Mouse (Mus musculus): ENCODE measurements around the gene Dnah9. TPM values are rescaled to one million over a fixed set of nuclear protein-coding genes. Genes with fewer than 3 reads are reported as not detected.
A peak's percentile ranks its signal among the peaks of the same experiment; 100 is the strongest.

Dnah9 gene
- polyA plus RNA-seq, 1 experiment from 2014 or later = 0.12 TPM

DNA sequence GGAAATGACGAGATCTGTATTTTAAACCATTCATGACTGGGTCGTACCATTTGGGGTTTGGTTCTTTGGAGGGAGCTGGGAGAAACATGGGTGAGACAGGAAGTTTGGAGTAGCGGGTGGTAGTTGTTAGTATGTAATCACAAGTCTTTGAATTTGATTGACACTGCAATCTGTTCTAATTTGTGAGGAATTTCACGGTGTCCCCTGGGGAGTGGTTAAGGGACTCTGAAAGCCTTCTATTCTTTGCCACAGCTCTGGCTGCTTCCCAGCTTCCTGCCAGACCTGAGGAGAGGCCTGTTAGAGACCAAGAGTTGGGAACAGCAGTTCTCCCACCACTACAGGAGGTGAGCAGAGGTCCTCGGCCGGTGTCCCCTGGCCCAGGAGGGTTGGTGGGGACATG, 352.1 kb downstream of the Dnah9 start:
- Histone ChIP-seq H3K9ac (no peak overlapping the region), H3K27ac (no peak overlapping the region), H3K36me3 (peaks cover 42% of the 10 kb centered on the region), H3K27me3 (no peaks in the 10 kb centered on the region), H3K9me3 (replicated peaks) (no peaks in the 10 kb centered on the region), H3K4me1 (no peaks in the 10 kb centered on the region), H3K4me2 (no peak overlapping the region), H3K4me3 (replicated peaks) (no peak overlapping the region)
- no peak for ATAC-seq (replicated peaks; ENCODE audit: low FRiP score)
- WGBS = 73% methylated on average over 6 of the region's 6 CpGs

DNA sequence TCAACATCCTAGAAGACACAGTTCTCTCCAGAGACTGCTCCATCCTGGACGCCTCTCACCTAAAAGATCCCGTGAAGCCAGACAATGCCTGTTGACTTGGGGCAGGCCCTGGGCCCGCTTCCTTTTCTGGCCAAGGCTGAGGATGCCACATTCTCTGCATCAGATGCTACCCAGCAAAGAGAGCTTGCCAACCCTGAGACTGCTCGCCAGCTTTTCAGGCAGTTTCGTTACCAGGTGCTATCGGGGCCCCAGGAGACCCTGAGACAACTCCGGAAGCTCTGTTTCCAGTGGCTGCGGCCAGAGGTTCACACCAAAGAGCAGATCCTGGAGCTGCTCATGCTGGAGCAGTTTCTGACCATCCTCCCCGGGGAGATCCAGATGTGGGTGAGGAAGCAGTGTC, 354.0 kb downstream of the Dnah9 start:
- H3K9ac ChIP-seq = no peak overlapping the region
- peaks cover 39% of the 10 kb centered on the region for H3K36me3 ChIP-seq
- peaks cover 3% of the 10 kb centered on the region; the same call in 1 of the 2 replicates for H3K4me1 ChIP-seq
- no peaks in the 10 kb centered on the region for H3K9me3 ChIP-seq (replicated peaks)
- H3K4me3 ChIP-seq (replicated peaks) = no peak overlapping the region
- no peaks in the 10 kb centered on the region for H3K27me3 ChIP-seq
- 89% methylated on average over 9 of the region's 9 CpGs for WGBS
- no peak overlapping the region for H3K4me2 ChIP-seq
- H3K27ac ChIP-seq = no peak overlapping the region
- no peak for ATAC-seq (replicated peaks; ENCODE audit: low FRiP score)

DNA sequence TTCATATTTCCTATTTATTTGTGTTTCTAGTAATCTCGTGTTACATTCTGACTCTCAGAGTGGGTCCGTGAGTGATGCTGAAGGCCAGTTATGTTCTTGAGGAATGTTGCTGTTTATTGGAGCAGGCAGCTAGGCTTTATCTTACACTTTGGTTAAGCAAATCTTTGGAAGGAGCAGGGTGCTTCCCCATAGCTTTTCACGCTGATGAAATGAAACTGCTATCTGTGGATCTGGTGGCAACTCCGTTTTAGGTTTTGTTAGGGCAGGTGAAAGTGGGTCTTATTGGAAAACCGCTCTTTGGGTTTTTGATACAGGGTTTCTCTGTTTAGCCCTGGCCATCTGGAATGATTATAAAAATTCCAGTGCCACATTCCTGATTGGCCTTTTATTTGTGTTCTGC, 356.3 kb downstream of the Dnah9 start:
- Histone ChIP-seq H3K4me3 (replicated peaks) (no peak overlapping the region), H3K27me3 (no peaks in the 10 kb centered on the region), H3K9ac (no peak overlapping the region), H3K9me3 (replicated peaks) (no peaks in the 10 kb centered on the region), H3K27ac (no peak overlapping the region), H3K4me1 (peaks cover 10% of the 10 kb centered on the region; the same call in 1 of the 2 replicates), H3K4me2 (no peak overlapping the region), H3K36me3 (peaks cover 28% of the 10 kb centered on the region)
- ATAC-seq (replicated peaks; ENCODE audit: low FRiP score) = no peak
- 49% methylated on average over 5 of the region's 5 CpGs for WGBS

DNA sequence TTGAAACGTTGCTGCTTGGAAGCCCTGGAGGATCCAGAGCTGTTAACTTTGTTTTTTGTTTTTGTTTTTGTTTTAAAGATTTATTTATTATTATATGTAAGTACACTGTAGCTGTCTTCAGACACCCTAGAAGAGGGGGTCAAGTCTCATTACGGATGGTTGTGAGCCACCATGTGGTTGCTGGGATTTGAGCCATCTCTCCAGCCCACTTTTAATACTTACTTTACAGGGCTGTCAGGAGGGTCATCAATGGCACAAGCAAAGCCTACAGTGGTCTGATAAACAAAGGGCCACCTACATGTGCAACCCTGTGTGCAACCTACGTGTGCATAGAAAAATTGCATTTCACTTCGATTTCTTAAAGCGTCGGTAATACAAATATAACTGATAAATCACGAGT, 360.8 kb downstream of the Dnah9 start:
- whole genome bisulfite sequencing = 47% methylated on average over 7 of the region's 7 CpGs
- peak overlapping the region; percentile 78 for H3K4me3 ChIP-seq (replicated peaks)
- H3K27me3 ChIP-seq = no peaks in the 10 kb centered on the region
- peaks cover 15% of the 10 kb centered on the region; the same call in 1 of the 2 replicates for H3K4me1 ChIP-seq
- no peaks in the 10 kb centered on the region for H3K36me3 ChIP-seq
- H3K27ac ChIP-seq = peak overlapping the region; percentile 96
- H3K9ac ChIP-seq = peak overlapping the region; percentile 71
- peak overlapping the region; percentile 93 for H3K4me2 ChIP-seq
- ATAC-seq (replicated peaks; ENCODE audit: low FRiP score) = peak; percentile 8; the same call in 1 of the 2 replicates
- no peaks in the 10 kb centered on the region for H3K9me3 ChIP-seq (replicated peaks)

DNA sequence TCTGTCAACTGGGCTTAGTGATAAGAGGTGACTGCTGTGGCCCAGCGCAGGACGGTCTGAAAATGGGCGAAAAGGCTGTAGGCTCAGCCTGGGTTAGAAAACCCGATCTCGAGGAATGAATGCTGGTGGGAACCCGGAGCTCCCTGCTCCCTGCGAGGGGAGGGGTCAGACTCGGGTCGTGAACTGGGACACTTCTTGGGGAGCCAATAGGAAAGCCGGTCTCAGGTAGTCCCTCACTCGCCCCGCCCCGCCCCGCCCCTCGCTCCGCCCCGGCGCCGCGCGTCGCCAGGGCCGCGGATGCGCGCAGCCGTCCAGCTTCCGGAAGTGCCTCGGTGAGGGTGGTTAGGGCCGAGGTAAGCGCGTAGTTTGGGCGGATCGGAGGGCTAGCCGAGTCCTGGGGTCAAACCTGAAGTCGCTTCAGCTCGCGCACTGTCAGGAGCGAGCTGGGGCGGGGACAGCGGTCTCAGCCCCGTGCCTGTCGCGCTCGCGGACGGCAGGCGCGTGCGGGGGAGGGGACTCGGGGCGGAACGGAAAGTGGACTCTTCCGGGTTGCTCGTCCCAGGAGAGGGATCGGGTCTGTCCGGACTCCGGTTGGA, 361.3 kb downstream of the Dnah9 start, which contains the start of gene Zkscan6:
Zkscan6 (plus strand) TSS at position 267 of the 596 bp plus-strand sequence.
- peak; percentile 98 for ATAC-seq (replicated peaks; ENCODE audit: low FRiP score)
- WGBS = under 1% methylated on average over 58 of the region's 58 CpGs

DNA sequence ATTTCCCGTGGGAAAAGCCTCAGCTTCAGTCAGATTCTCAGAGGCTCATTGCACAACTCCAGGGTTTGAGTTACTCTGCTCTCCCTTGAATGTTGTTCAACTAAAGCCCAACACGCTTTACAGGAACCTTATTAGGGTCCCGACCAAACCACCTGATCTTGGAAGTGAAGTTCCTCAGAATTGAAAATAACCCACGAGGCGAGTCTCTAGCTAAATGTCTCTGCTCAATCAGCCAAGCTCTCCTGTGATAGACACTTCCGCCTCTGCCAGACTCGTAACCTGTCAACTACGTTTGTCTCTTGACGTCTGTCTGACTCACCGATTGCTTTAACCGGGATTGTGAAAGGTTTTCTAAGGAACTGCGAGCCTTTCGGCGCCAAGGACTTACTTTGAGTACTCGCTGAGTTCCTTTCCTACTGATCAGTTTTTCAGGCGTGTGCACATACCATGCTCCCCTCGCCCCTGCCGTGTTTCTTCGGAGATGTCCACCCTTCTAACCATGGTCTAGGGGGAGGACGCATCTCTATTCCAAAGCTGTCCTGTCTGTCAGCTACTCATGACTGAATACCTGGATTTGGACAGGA, 361.9 kb downstream of the Dnah9 start:
- no peaks in the 10 kb centered on the region for H3K36me3 ChIP-seq
- peak overlapping the region; percentile 78 for H3K4me3 ChIP-seq (replicated peaks)
- 1% methylated on average over 20 of the region's 20 CpGs for WGBS
- peak overlapping the region; percentile 93 for H3K4me2 ChIP-seq
- no peaks in the 10 kb centered on the region for H3K9me3 ChIP-seq (replicated peaks)
- peak overlapping the region; percentile 71 for H3K9ac ChIP-seq
- H3K4me1 ChIP-seq = peaks cover 15% of the 10 kb centered on the region; the same call in 1 of the 2 replicates
- H3K27me3 ChIP-seq = no peaks in the 10 kb centered on the region
- peak; percentile 67 for ATAC-seq (replicated peaks; ENCODE audit: low FRiP score)
- H3K27ac ChIP-seq = peak overlapping the region; percentile 96

More for the DNA sequence above, 361.3 kb downstream of the Dnah9 start, which contains the start of gene Zkscan6:
- peak within 1 kb of the TSS; percentile 96 for H3K27ac ChIP-seq
- H3K4me3 ChIP-seq (replicated peaks) = peak within 1 kb of the TSS; percentile 78
- peak within 1 kb of the TSS; percentile 71 for H3K9ac ChIP-seq
- H3K4me1 ChIP-seq = peaks cover 15% of the 10 kb centered on the region; the same call in 1 of the 2 replicates
- H3K9me3 ChIP-seq (replicated peaks) = no peaks in the 10 kb centered on the region
- H3K4me2 ChIP-seq = peak within 1 kb of the TSS; percentile 93
- no peaks in the 10 kb centered on the region for H3K36me3 ChIP-seq
- no peaks in the 10 kb centered on the region for H3K27me3 ChIP-seq

DNA sequence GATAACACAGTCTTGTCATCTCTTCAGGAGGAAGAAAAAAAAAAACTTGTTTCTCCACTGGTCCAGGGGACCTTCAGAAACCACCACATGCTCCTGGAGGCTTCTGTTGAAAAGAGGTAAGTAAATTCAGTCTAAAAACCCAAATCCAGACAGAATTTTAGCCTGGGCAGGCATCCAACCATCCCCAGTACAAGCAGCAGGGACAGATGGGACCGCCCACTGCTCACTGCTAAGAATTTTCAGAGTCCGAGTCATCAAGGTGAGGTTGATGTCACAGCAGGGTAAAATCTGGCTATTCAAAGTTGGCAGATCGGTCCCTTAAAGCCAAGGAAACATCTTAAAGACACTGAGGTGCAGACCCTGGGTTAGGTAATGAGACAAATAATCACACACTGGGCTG, 366.5 kb downstream of the Dnah9 start:
- WGBS = 66% methylated on average over 3 of the region's 3 CpGs
- H3K27me3 ChIP-seq = no peaks in the 10 kb centered on the region
- H3K36me3 ChIP-seq = no peaks in the 10 kb centered on the region
- H3K9ac ChIP-seq = no peak overlapping the region
- peaks cover 5% of the 10 kb centered on the region; the same call in 1 of the 2 replicates for H3K4me1 ChIP-seq
- no peak overlapping the region for H3K4me3 ChIP-seq (replicated peaks)
- H3K27ac ChIP-seq = no peak overlapping the region
- no peak for ATAC-seq (replicated peaks; ENCODE audit: low FRiP score)
- no peak overlapping the region for H3K4me2 ChIP-seq
- H3K9me3 ChIP-seq (replicated peaks) = no peaks in the 10 kb centered on the region

DNA sequence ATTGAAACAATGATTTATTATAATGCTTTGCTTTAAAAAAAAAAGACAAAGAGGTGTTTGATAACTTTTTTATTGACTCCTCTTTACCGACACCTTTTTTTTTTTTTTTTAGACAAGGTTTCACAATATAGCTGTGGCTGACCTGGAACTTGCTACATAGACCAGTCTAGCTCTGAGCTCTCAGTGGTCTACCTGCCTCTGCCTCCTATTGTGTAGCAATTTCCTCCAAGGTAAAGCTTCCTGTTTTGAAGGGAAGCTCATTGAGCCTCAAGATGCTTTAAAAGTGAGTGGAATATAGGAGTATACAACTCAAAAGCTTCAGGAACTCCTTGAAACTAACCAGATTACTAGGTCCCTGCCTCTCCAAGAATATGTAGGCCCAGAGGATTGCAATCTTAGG, 372.5 kb downstream of the Dnah9 start:
- H3K4me3 ChIP-seq (replicated peaks) = no peak overlapping the region
- H3K27ac ChIP-seq = no peak overlapping the region
- H3K36me3 ChIP-seq = no peaks in the 10 kb centered on the region
- 89% methylated on average over 1 of the region's 1 CpGs for WGBS
- no peak for ATAC-seq (replicated peaks; ENCODE audit: low FRiP score)
- H3K4me2 ChIP-seq = no peak overlapping the region
- H3K4me1 ChIP-seq = no peaks in the 10 kb centered on the region
- H3K9me3 ChIP-seq (replicated peaks) = no peaks in the 10 kb centered on the region
- no peak overlapping the region for H3K9ac ChIP-seq
- H3K27me3 ChIP-seq = no peaks in the 10 kb centered on the region

DNA sequence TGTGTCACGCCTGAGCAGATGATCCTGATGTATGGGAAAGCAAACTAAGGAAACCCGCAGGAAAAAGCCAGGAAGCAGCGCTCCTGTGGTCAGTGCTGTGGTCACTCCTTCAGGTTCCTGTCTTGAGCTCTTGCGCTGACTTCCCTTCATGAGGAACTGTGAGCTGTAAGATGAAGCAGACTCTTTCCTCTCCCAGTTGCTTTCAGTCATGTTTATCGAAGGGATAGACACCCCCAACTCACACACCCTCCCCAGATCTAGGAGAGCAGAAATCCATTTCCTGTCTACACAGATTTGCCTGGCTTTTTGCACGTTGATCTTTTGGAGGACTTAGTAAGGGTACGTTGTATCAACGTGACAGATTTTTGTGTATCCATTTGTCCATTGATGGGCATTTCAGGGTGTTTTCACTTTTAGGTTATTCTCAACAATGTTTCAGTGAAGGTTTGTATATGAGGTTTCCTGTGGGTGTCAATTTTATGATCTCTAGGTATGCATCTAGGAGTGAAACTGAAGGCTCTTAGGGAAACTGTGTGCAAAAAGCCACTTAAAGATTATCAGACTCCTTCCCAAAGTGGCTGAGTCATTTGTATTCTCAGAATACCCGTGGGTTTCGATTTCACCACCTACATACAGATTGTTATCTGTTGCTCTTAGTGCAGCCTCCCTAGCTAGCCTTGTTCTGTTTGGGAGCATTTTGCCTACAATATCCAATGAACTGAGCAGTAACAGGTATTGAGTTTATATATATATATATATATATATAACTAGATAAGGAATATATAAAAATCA, 373.7 kb downstream of the Dnah9 start:
- no peak overlapping the region for H3K27ac ChIP-seq
- H3K9ac ChIP-seq = no peak overlapping the region
- WGBS = 66% methylated on average over 10 of the region's 10 CpGs
- H3K27me3 ChIP-seq = no peaks in the 10 kb centered on the region
- ATAC-seq (replicated peaks; ENCODE audit: low FRiP score) = no peak
- H3K4me3 ChIP-seq (replicated peaks) = no peak overlapping the region
- H3K4me2 ChIP-seq = no peak overlapping the region
- H3K9me3 ChIP-seq (replicated peaks) = no peaks in the 10 kb centered on the region
- no peaks in the 10 kb centered on the region for H3K36me3 ChIP-seq
- H3K4me1 ChIP-seq = no peaks in the 10 kb centered on the region

DNA sequence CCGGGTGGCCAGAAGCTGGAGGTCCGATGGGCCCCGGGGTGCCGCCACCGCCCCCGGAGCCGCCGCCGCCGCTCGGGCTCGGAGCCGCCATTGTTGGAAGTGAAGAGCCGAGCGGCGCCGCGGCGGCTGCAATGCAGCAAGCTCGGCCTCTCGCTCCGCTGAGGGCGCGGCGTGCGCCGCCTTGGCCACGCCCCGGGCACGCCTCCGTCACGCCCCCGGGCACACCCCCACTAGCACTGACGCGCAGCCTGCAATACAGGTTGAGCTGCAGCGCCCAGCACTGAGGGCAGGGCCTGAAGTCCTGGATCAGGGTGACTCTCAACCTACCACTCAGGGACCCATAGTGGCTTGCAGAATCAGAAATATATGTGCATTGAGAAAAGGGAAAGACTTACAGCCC, 380.2 kb downstream of the Dnah9 start, which contains the start of gene Map2k4:
Map2k4 (minus strand) TSS at position 144 of the 400 bp plus-strand sequence.
- peak; percentile 100 for ATAC-seq (replicated peaks; ENCODE audit: low FRiP score)
- Histone ChIP-seq H3K9me3 (replicated peaks) (no peaks in the 10 kb centered on the region), H3K4me3 (replicated peaks) (peak within 1 kb of the TSS; percentile 95), H3K9ac (peak within 1 kb of the TSS; percentile 99), H3K27ac (peak within 1 kb of the TSS; percentile 90), H3K4me2 (peak within 1 kb of the TSS; percentile 72), H3K4me1 (peaks cover 22% of the 10 kb centered on the region), H3K27me3 (no peaks in the 10 kb centered on the region), H3K36me3 (no peaks in the 10 kb centered on the region)
- WGBS = under 1% methylated on average over 28 of the region's 36 CpGs

DNA sequence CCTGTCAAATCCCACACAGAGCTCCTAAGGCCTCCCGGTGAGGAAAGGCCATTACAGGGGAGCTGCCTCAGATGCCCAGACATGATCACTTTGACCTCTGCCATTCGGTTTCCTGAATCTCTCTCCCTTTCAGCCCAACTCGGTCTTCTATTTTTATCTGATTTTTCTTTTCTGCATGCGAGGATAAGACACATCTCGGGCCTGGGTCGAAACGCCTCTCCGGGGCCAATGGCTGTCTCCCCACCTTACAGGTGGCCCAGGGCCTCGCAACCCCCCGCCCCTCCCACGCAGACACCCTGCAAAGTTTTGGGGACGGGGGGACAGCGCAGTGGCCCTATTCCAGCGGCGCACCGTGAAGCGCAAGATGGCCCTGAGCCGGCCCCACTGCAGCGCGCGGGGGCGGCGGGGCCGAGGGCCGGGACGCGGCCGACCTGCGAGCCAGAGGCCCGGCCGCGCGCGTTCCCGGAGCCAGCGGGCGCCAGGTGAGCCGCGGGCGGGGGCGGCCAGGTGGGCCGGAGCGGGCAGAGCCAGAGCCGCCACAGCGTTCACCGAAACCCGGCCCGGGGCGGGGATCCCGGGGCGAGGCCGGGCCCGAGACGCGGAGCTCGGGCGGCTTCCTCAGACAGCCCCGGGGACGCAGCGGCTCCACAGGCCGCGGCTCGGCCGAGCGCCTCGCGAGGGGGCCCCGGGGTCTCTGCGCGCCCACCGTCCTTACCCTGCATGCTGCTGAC, 380.8 kb downstream of the Dnah9 start:
- Histone ChIP-seq H3K27me3 (no peaks in the 10 kb centered on the region), H3K27ac (peak overlapping the region; percentile 90), H3K36me3 (no peaks in the 10 kb centered on the region), H3K9ac (peak overlapping the region; percentile 99), H3K4me3 (replicated peaks) (peak overlapping the region; percentile 95), H3K4me1 (peaks cover 22% of the 10 kb centered on the region), H3K4me2 (peak overlapping the region; percentile 72), H3K9me3 (replicated peaks) (no peaks in the 10 kb centered on the region)
- under 1% methylated on average over 69 of the region's 71 CpGs for WGBS
- ATAC-seq (replicated peaks; ENCODE audit: low FRiP score) = peak; percentile 91

Measured in kidney, embryonic 15.5 days (tissue).